Mouse (Mus musculus): ENCODE measurements at regions not wholly inside any gene's neighbourhood (a gene's known extent, or its start where the extent isn't known, plus 50 kb on each side); places are given as distances from the start of the nearest gene placed in this dataset.
A peak's percentile ranks its signal among the peaks of the same experiment; 100 is the strongest.

- TF ChIP-seq POLR2A (IDR thresholded peaks at IDR 0.05; ENCODE audit: low read depth, low read length) (no peak), CTCF (conservative IDR thresholded peaks at IDR 0.05 in 1 of 2, IDR thresholded peaks at IDR 0.05 in 1 of 2; ENCODE audit: low read depth in 2 of 2, low read length in 2 of 2) (peak; percentile 33 to 68; a peak in 2 of 4 replicates), NRF1 (IDR thresholded peaks at IDR 0.05; ENCODE audit: low read depth, low read length) (no peak), ZMIZ1 (IDR thresholded peaks at IDR 0.05; ENCODE audit: low read depth, low read length) (no peak), MAFK (IDR thresholded peaks at IDR 0.05; ENCODE audit: insufficient replicate concordance, low read length) (no peak), USF1 (IDR thresholded peaks at IDR 0.05; ENCODE audit: low read depth, low read length) (no peak), EP300 (IDR thresholded peaks at IDR 0.05; ENCODE audit: low read length) (no peak), KAT2A (IDR thresholded peaks at IDR 0.05; ENCODE audit: insufficient replicate concordance, low read length) (no peak), RAD21 (IDR thresholded peaks at IDR 0.05; ENCODE audit: low read depth, low read length) (peak; percentile 67), ETS1 (conservative IDR thresholded peaks at IDR 0.05; ENCODE audit: low read depth, low read length) (no peak), TCF12 (IDR thresholded peaks at IDR 0.05; ENCODE audit: low read depth, low read length) (no peak), MAZ (IDR thresholded peaks at IDR 0.05; ENCODE audit: low read depth, low read length) (no peak)
Measured at GRCm38 (mm10) chr2:34025715-34026360, 138.1 kb upstream of the Mvb12b start.
